Mouse (Mus musculus): ENCODE measurements around the gene Olig3. TPM values are rescaled to one million over a fixed set of nuclear protein-coding genes. Genes with fewer than 3 reads are reported as not detected.

Gene Olig3
- polyA plus RNA-seq, 1 experiment from 2014 or later, result 0.08 TPM

- Histone ChIP-seq H3K4me3 (peak overlapping the region; percentile 27), H3K9ac (no peak overlapping the region), H3K27ac (ENCODE audit: poor library complexity, severe bottlenecking) (no peak overlapping the region), H3K36me3 (no peaks in the 10 kb centered on the region), H3K4me1 (replicated peaks) (peaks cover 22% of the 10 kb centered on the region), H3K27me3 (replicated peaks) (peaks cover 71% of the 10 kb centered on the region), H3K4me2 (peak overlapping the region; percentile 60), H3K9me3 (replicated peaks) (no peaks in the 10 kb centered on the region)
- WGBS, result 3% methylated on average over 24 of the region's 24 CpGs
- no peak for ATAC-seq (ENCODE audit: insufficient number of reproducible peaks, low FRiP score)
Measured at GRCm38 (mm10) chr10:19352006-19352877, 4.1 kb upstream of the Olig3 start.

- peak overlapping the region; percentile 27; the same call in 1 of the 2 replicates for H3K4me3 ChIP-seq
- peak overlapping the region; percentile 60 for H3K4me2 ChIP-seq
- H3K27ac ChIP-seq (ENCODE audit: poor library complexity, severe bottlenecking), result no peak overlapping the region
- WGBS, result under 1% methylated on average over 16 of the region's 16 CpGs
- H3K9ac ChIP-seq, result no peak overlapping the region
- peaks cover 74% of the 10 kb centered on the region for H3K27me3 ChIP-seq (replicated peaks)
- no peaks in the 10 kb centered on the region for H3K9me3 ChIP-seq (replicated peaks)
- no peaks in the 10 kb centered on the region for H3K36me3 ChIP-seq
- peaks cover 24% of the 10 kb centered on the region for H3K4me1 ChIP-seq (replicated peaks)
- ATAC-seq (ENCODE audit: insufficient number of reproducible peaks, low FRiP score), result no peak
Measured at GRCm38 (mm10) chr10:19352878-19353301, 3.4 kb upstream of the Olig3 start.

GRCm38 (mm10) chr10:19353631-19354030 is 2.7 kb upstream of the Olig3 start:
- no peaks in the 10 kb centered on the region for H3K36me3 ChIP-seq
- peaks cover 74% of the 10 kb centered on the region for H3K27me3 ChIP-seq (replicated peaks)
- no peak overlapping the region for H3K4me2 ChIP-seq
- H3K27ac ChIP-seq (ENCODE audit: poor library complexity, severe bottlenecking), result no peak overlapping the region
- no peak overlapping the region for H3K4me3 ChIP-seq
- no peak overlapping the region for H3K9ac ChIP-seq
- ATAC-seq (ENCODE audit: insufficient number of reproducible peaks, low FRiP score), result no peak
- peaks cover 24% of the 10 kb centered on the region for H3K4me1 ChIP-seq (replicated peaks)
- WGBS, result 14% methylated on average over 5 of the region's 5 CpGs
- no peaks in the 10 kb centered on the region for H3K9me3 ChIP-seq (replicated peaks)

- Histone ChIP-seq H3K4me3 (no peak overlapping the region), H3K36me3 (no peaks in the 10 kb centered on the region), H3K4me2 (no peak overlapping the region), H3K27me3 (replicated peaks) (peaks cover 76% of the 10 kb centered on the region), H3K27ac (ENCODE audit: poor library complexity, severe bottlenecking) (no peak overlapping the region), H3K9me3 (replicated peaks) (no peaks in the 10 kb centered on the region), H3K9ac (no peak overlapping the region), H3K4me1 (replicated peaks) (peaks cover 24% of the 10 kb centered on the region)
- no peak for ATAC-seq (ENCODE audit: insufficient number of reproducible peaks, low FRiP score)
- WGBS, result 12% methylated on average over 6 of the region's 6 CpGs
Measured at GRCm38 (mm10) chr10:19354146-19354545, 2.2 kb upstream of the Olig3 start.

GRCm38 (mm10) chr10:19355076-19355475 is 1.3 kb upstream of the Olig3 start:
- WGBS, result 9% methylated on average over 8 of the region's 8 CpGs

GRCm38 (mm10) chr10:19356720-19357641 is 648 bp downstream of the Olig3 start:
- H3K9me3 ChIP-seq (replicated peaks), result no peaks in the 10 kb centered on the region
- WGBS, result under 1% methylated on average over 63 of the region's 63 CpGs
- ATAC-seq (ENCODE audit: insufficient number of reproducible peaks, low FRiP score), result no peak
- no peaks in the 10 kb centered on the region for H3K36me3 ChIP-seq
- peak overlapping the region; percentile 28 for H3K4me3 ChIP-seq
- H3K4me2 ChIP-seq, result peak overlapping the region; percentile 53
- no peak overlapping the region for H3K9ac ChIP-seq
- peaks cover 94% of the 10 kb centered on the region for H3K27me3 ChIP-seq (replicated peaks)
- H3K27ac ChIP-seq (ENCODE audit: poor library complexity, severe bottlenecking), result no peak overlapping the region
- H3K4me1 ChIP-seq (replicated peaks), result peaks cover 28% of the 10 kb centered on the region

More at GRCm38 (mm10) chr10:19355076-19355475, 1.3 kb upstream of the Olig3 start:
- Histone ChIP-seq H3K36me3 (no peaks in the 10 kb centered on the region), H3K4me1 (replicated peaks) (peaks cover 24% of the 10 kb centered on the region), H3K27me3 (replicated peaks) (peaks cover 83% of the 10 kb centered on the region), H3K9ac (no peak overlapping the region), H3K4me2 (no peak overlapping the region), H3K4me3 (no peak overlapping the region), H3K27ac (ENCODE audit: poor library complexity, severe bottlenecking) (no peak overlapping the region), H3K9me3 (replicated peaks) (no peaks in the 10 kb centered on the region)
- ATAC-seq (ENCODE audit: insufficient number of reproducible peaks, low FRiP score), result no peak

- Histone ChIP-seq H3K4me1 (replicated peaks) (peaks cover 29% of the 10 kb centered on the region), H3K4me3 (no peak overlapping the region), H3K27ac (ENCODE audit: poor library complexity, severe bottlenecking) (no peak overlapping the region), H3K9ac (no peak overlapping the region), H3K27me3 (replicated peaks) (peaks cover 89% of the 10 kb centered on the region), H3K9me3 (replicated peaks) (no peaks in the 10 kb centered on the region), H3K36me3 (no peaks in the 10 kb centered on the region), H3K4me2 (no peak overlapping the region)
- WGBS, result 29% methylated on average over 5 of the region's 5 CpGs
- ATAC-seq (ENCODE audit: insufficient number of reproducible peaks, low FRiP score), result no peak
Measured at GRCm38 (mm10) chr10:19357848-19358247, 1.5 kb downstream of the Olig3 start.

- Histone ChIP-seq H3K9me3 (replicated peaks) (no peaks in the 10 kb centered on the region), H3K36me3 (no peaks in the 10 kb centered on the region), H3K9ac (no peak overlapping the region), H3K4me3 (no peak overlapping the region), H3K4me1 (replicated peaks) (peaks cover 26% of the 10 kb centered on the region), H3K27ac (ENCODE audit: poor library complexity, severe bottlenecking) (no peak overlapping the region), H3K27me3 (replicated peaks) (peaks cover 84% of the 10 kb centered on the region), H3K4me2 (no peak overlapping the region)
- WGBS, result 10% methylated on average over 3 of the region's 3 CpGs
- ATAC-seq (ENCODE audit: insufficient number of reproducible peaks, low FRiP score), result no peak
Measured at GRCm38 (mm10) chr10:19360446-19361300, 4.3 kb downstream of the Olig3 start.

GRCm38 (mm10) chr10:19361539-19362293 is 5.4 kb downstream of the Olig3 start:
- 2% methylated on average over 23 of the region's 23 CpGs for WGBS
- Histone ChIP-seq H3K4me2 (peak overlapping the region; percentile 66), H3K9ac (no peak overlapping the region), H3K27me3 (replicated peaks) (peaks cover 83% of the 10 kb centered on the region), H3K9me3 (replicated peaks) (no peaks in the 10 kb centered on the region), H3K4me3 (0 out of 2 replicates have a peak overlapping the region, but pooled peaks have one; percentile 4), H3K36me3 (no peaks in the 10 kb centered on the region), H3K27ac (ENCODE audit: poor library complexity, severe bottlenecking) (no peak overlapping the region), H3K4me1 (replicated peaks) (peaks cover 21% of the 10 kb centered on the region)
- no peak for ATAC-seq (ENCODE audit: insufficient number of reproducible peaks, low FRiP score)

GRCm38 (mm10) chr10:19362294-19362590 is 5.9 kb downstream of the Olig3 start:
- Histone ChIP-seq H3K9me3 (replicated peaks) (no peaks in the 10 kb centered on the region), H3K9ac (no peak overlapping the region), H3K27ac (ENCODE audit: poor library complexity, severe bottlenecking) (no peak overlapping the region), H3K36me3 (no peaks in the 10 kb centered on the region), H3K27me3 (replicated peaks) (peaks cover 82% of the 10 kb centered on the region), H3K4me1 (replicated peaks) (peaks cover 16% of the 10 kb centered on the region), H3K4me3 (0 out of 2 replicates have a peak overlapping the region, but pooled peaks have one; percentile 4), H3K4me2 (peak overlapping the region; percentile 66)
- under 1% methylated on average over 8 of the region's 8 CpGs for WGBS
- ATAC-seq (ENCODE audit: insufficient number of reproducible peaks, low FRiP score), result no peak
